Mouse (Mus musculus): ENCODE measurements around the gene Sdccag8. TPM values are rescaled to one million over a fixed set of nuclear protein-coding genes. Genes with fewer than 3 reads are reported as not detected.
A peak's percentile ranks its signal among the peaks of the same experiment; 100 is the strongest.

Sdccag8 gene
- total RNA-seq, 2 experiments from 2014 or later, result 8.3 to 8.4 TPM

- no peak for DNase-seq (ENCODE audit: low spot score in 2 of 2)
Observed at GRCm38 (mm10) chr1:177039093-177039674, 224.7 kb downstream of the Sdccag8 start.

GRCm38 (mm10) chr1:177040058-177040457, 225.6 kb downstream of the Sdccag8 start:
- no peak for DNase-seq (ENCODE audit: low spot score in 2 of 2)

- DNase-seq (ENCODE audit: low spot score in 2 of 2), result no peak
Observed at GRCm38 (mm10) chr1:177045885-177046284, 231.4 kb downstream of the Sdccag8 start.

- DNase-seq (ENCODE audit: low spot score in 2 of 2), result no peak
Observed at GRCm38 (mm10) chr1:177046963-177047362, 232.5 kb downstream of the Sdccag8 start.

GRCm38 (mm10) chr1:177048773-177049172, 234.3 kb downstream of the Sdccag8 start:
- DNase-seq (ENCODE audit: low spot score in 2 of 2), result no peak

GRCm38 (mm10) chr1:177051366-177051963, 237.0 kb downstream of the Sdccag8 start:
- no peak for DNase-seq (ENCODE audit: low spot score in 2 of 2)

GRCm38 (mm10) chr1:177054891-177055290, 240.4 kb downstream of the Sdccag8 start:
- DNase-seq (ENCODE audit: low spot score in 2 of 2), result no peak

GRCm38 (mm10) chr1:177061761-177062160, 247.3 kb downstream of the Sdccag8 start:
- DNase-seq (ENCODE audit: low spot score in 2 of 2), result no peak

- no peak for DNase-seq (ENCODE audit: low spot score in 2 of 2)
Observed at GRCm38 (mm10) chr1:177065732-177066131, 251.3 kb downstream of the Sdccag8 start.

- DNase-seq (ENCODE audit: low spot score in 2 of 2), result no peak
Observed at GRCm38 (mm10) chr1:177067123-177067646, 252.7 kb downstream of the Sdccag8 start.

- no peak for DNase-seq (ENCODE audit: low spot score in 2 of 2)
Observed at GRCm38 (mm10) chr1:177069161-177069560, 254.7 kb downstream of the Sdccag8 start.

Small RNA genes within 50 kb of the gene (microRNA-seq; reads per million reads assigned to microRNA genes)
- gene Gm25993 (not detected), gene Mir350 (116 reads per million, percentile 52 among the genes with 10 or more reads in this experiment)

Other genes starting within 250 kb of the Sdccag8 start
- gene Cep170, start 593 bp upstream of the Sdccag8 start, total RNA-seq (2021), result 10 to 100 TPM; 59.8 to 65.1 TPM